Mouse (Mus musculus): Measurements from ENCODE around the gene A930004D18Rik. TPM values are rescaled to one million over a fixed set of nuclear protein-coding genes. Genes with fewer than 3 reads are reported as not detected.
"Not testable (repeated sequence)": the region's sequence is repeated elsewhere in the genome, so short reads cannot be mapped to it uniquely, and the experiment has no call there.

Gene A930004D18Rik
- polyA plus RNA-seq, 1 experiment, result 0.31 TPM

GRCm38 (mm10) chr2:17989562-17989961 lies 48.0 kb downstream of the A930004D18Rik start:
- Histone ChIP-seq H3K4me1 (ENCODE audit: control insufficient read depth, insufficient read depth, low read length) (peaks cover 4% of the 10 kb centered on the region), H3K27ac (ENCODE audit: insufficient read depth, low read length) (peak overlapping the region; percentile 98), H3K4me3 (ENCODE audit: low read depth, low read length) (no peak overlapping the region), H3K9ac (ENCODE audit: low read depth, poor library complexity, severe bottlenecking) (no peak overlapping the region), H3K9me3 (replicated peaks; ENCODE audit: control insufficient read depth, insufficient read depth, low read length, poor library complexity, severe bottlenecking) (peaks cover 37% of the 10 kb centered on the region), H3K36me3 (ENCODE audit: control insufficient read depth, insufficient read depth, low read length, poor library complexity, severe bottlenecking) (peaks cover 3% of the 10 kb centered on the region), H3K27me3 (ENCODE audit: control insufficient read depth, insufficient read depth, low read length, poor library complexity, severe bottlenecking) (no peaks in the 10 kb centered on the region)
- TF ChIP-seq POLR2A (IDR thresholded peaks at IDR 0.05; ENCODE audit: insufficient read depth, low read length) (no peak), EP300 (IDR thresholded peaks at IDR 0.05; ENCODE audit: insufficient read depth, low read depth, low read length) (no peak), CTCF (IDR thresholded peaks at IDR 0.05; ENCODE audit: low read depth, low read length) (no peak)

GRCm38 (mm10) chr2:17989115-17989514 lies 48.4 kb downstream of the A930004D18Rik start:
- Histone ChIP-seq H3K27me3 (ENCODE audit: control insufficient read depth, insufficient read depth, low read length, poor library complexity, severe bottlenecking) (no peaks in the 10 kb centered on the region), H3K27ac (ENCODE audit: insufficient read depth, low read length) (peak overlapping the region; percentile 98), H3K4me1 (ENCODE audit: control insufficient read depth, insufficient read depth, low read length) (peaks cover 4% of the 10 kb centered on the region), H3K36me3 (ENCODE audit: control insufficient read depth, insufficient read depth, low read length, poor library complexity, severe bottlenecking) (peaks cover 7% of the 10 kb centered on the region), H3K4me3 (ENCODE audit: low read depth, low read length) (no peak overlapping the region), H3K9me3 (replicated peaks; ENCODE audit: control insufficient read depth, insufficient read depth, low read length, poor library complexity, severe bottlenecking) (peaks cover 41% of the 10 kb centered on the region), H3K9ac (ENCODE audit: low read depth, poor library complexity, severe bottlenecking) (no peak overlapping the region)
- TF ChIP-seq CTCF (IDR thresholded peaks at IDR 0.05; ENCODE audit: low read depth, low read length) (no peak), EP300 (IDR thresholded peaks at IDR 0.05; ENCODE audit: insufficient read depth, low read depth, low read length) (peak; percentile 86)

DNA sequence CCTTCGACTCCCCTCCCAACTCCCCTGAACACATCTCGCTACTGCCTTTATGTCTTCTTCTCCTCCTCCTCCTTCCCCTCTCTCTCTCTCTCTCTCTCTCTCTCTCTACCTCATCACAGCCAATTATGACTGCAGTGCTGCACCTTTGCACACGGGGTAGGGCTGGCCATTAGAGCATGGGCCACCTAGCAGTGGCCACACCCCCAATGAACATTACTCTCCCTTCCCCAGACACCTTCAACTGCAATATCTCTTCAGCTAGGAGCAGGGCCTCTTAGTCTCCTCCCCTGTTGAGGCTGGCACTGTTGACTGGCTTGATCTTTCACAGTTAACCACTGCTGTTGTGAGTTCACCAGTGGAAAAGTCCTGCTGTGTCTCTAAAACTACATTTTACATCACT lies 50.8 kb downstream of the A930004D18Rik start:
- H3K27me3 ChIP-seq (ENCODE audit: control insufficient read depth, insufficient read depth, low read length, poor library complexity, severe bottlenecking), result no peaks in the 10 kb centered on the region
- no peak overlapping the region for H3K9ac ChIP-seq (ENCODE audit: low read depth, poor library complexity, severe bottlenecking)
- H3K27ac ChIP-seq (ENCODE audit: insufficient read depth, low read length), result no peak overlapping the region
- H3K4me1 ChIP-seq (ENCODE audit: control insufficient read depth, insufficient read depth, low read length), result peaks cover 4% of the 10 kb centered on the region
- H3K36me3 ChIP-seq (ENCODE audit: control insufficient read depth, insufficient read depth, low read length, poor library complexity, severe bottlenecking), result peaks cover 7% of the 10 kb centered on the region
- H3K4me3 ChIP-seq (ENCODE audit: low read depth, low read length), result no peak overlapping the region
- peaks cover 61% of the 10 kb centered on the region for H3K9me3 ChIP-seq (replicated peaks; ENCODE audit: control insufficient read depth, insufficient read depth, low read length, poor library complexity, severe bottlenecking)
- no peak for TF ChIP-seq CTCF (IDR thresholded peaks at IDR 0.05; ENCODE audit: low read depth, low read length)

- Histone ChIP-seq H3K9ac (ENCODE audit: low read depth, poor library complexity, severe bottlenecking) (no peak overlapping the region), H3K4me3 (ENCODE audit: low read depth, low read length) (no peak overlapping the region), H3K4me1 (ENCODE audit: control insufficient read depth, insufficient read depth, low read length) (peaks cover 2% of the 10 kb centered on the region), H3K9me3 (replicated peaks; ENCODE audit: control insufficient read depth, insufficient read depth, low read length, poor library complexity, severe bottlenecking) (peaks cover 62% of the 10 kb centered on the region), H3K36me3 (ENCODE audit: control insufficient read depth, insufficient read depth, low read length, poor library complexity, severe bottlenecking) (peaks cover 7% of the 10 kb centered on the region), H3K27ac (ENCODE audit: insufficient read depth, low read length) (no peak overlapping the region; the same call in 1 of the 2 replicates), H3K27me3 (ENCODE audit: control insufficient read depth, insufficient read depth, low read length, poor library complexity, severe bottlenecking) (no peaks in the 10 kb centered on the region)
- TF ChIP-seq POLR2A (IDR thresholded peaks at IDR 0.05; ENCODE audit: insufficient read depth, low read length), result no peak
Measured at GRCm38 (mm10) chr2:17984774-17985173, 52.8 kb downstream of the A930004D18Rik start.

DNA sequence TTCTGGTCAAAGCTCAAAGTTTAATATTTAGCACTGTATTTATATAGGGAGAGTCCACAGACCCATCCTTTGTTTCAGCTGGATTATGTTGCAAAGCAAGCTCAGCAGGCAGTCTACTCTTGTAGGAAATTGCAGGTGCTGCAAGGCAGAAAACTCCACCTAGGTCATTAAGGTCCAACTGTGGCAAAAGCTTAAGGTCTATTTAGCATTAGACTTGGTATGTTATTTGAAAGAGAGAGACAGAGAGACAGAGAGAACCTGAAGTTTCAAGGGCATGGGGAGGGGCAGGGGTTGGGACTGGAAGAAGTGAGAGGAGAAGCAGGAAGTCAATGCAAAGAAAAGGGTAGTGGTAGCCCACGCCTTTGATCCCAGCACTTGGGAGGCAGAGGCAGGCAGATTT lies 54.8 kb downstream of the A930004D18Rik start:
- TF ChIP-seq EP300 (IDR thresholded peaks at IDR 0.05; ENCODE audit: insufficient read depth, low read depth, low read length), result peak; percentile 59; the same call in 1 of the 2 replicates
- no peak for TF ChIP-seq POLR2A (IDR thresholded peaks at IDR 0.05; ENCODE audit: insufficient read depth, low read length)
- TF ChIP-seq CTCF (IDR thresholded peaks at IDR 0.05; ENCODE audit: low read depth, low read length), result no peak
- no peak overlapping the region for H3K9ac ChIP-seq (ENCODE audit: low read depth, poor library complexity, severe bottlenecking)
- H3K4me1 ChIP-seq (ENCODE audit: control insufficient read depth, insufficient read depth, low read length), result no peaks in the 10 kb centered on the region
- peaks cover 7% of the 10 kb centered on the region for H3K36me3 ChIP-seq (ENCODE audit: control insufficient read depth, insufficient read depth, low read length, poor library complexity, severe bottlenecking)
- peak overlapping the region; percentile 98 for H3K27ac ChIP-seq (ENCODE audit: insufficient read depth, low read length)
- H3K9me3 ChIP-seq (replicated peaks; ENCODE audit: control insufficient read depth, insufficient read depth, low read length, poor library complexity, severe bottlenecking), result peaks cover 59% of the 10 kb centered on the region
- H3K27me3 ChIP-seq (ENCODE audit: control insufficient read depth, insufficient read depth, low read length, poor library complexity, severe bottlenecking), result no peaks in the 10 kb centered on the region
- no peak overlapping the region for H3K4me3 ChIP-seq (ENCODE audit: low read depth, low read length)

GRCm38 (mm10) chr2:17978706-17979105 lies 58.8 kb downstream of the A930004D18Rik start:
- Histone ChIP-seq H3K9ac (ENCODE audit: low read depth, poor library complexity, severe bottlenecking) (no peak overlapping the region), H3K9me3 (replicated peaks; ENCODE audit: control insufficient read depth, insufficient read depth, low read length, poor library complexity, severe bottlenecking) (peaks cover 44% of the 10 kb centered on the region), H3K4me1 (ENCODE audit: control insufficient read depth, insufficient read depth, low read length) (no peaks in the 10 kb centered on the region), H3K36me3 (ENCODE audit: control insufficient read depth, insufficient read depth, low read length, poor library complexity, severe bottlenecking) (no peaks in the 10 kb centered on the region), H3K27ac (ENCODE audit: insufficient read depth, low read length) (peak overlapping the region; percentile 80), H3K4me3 (ENCODE audit: low read depth, low read length) (no peak overlapping the region), H3K27me3 (ENCODE audit: control insufficient read depth, insufficient read depth, low read length, poor library complexity, severe bottlenecking) (no peaks in the 10 kb centered on the region)
- no peak for TF ChIP-seq POLR2A (IDR thresholded peaks at IDR 0.05; ENCODE audit: insufficient read depth, low read length)
- no peak for TF ChIP-seq CTCF (IDR thresholded peaks at IDR 0.05; ENCODE audit: low read depth, low read length)
- TF ChIP-seq EP300 (IDR thresholded peaks at IDR 0.05; ENCODE audit: insufficient read depth, low read depth, low read length), result no peak

- peaks cover 40% of the 10 kb centered on the region for H3K9me3 ChIP-seq (replicated peaks; ENCODE audit: control insufficient read depth, insufficient read depth, low read length, poor library complexity, severe bottlenecking)
- not testable (repeated sequence) for H3K4me3 ChIP-seq (ENCODE audit: low read depth, low read length); H3K9ac ChIP-seq (ENCODE audit: low read depth, poor library complexity, severe bottlenecking); H3K36me3 ChIP-seq (ENCODE audit: control insufficient read depth, insufficient read depth, low read length, poor library complexity, severe bottlenecking); H3K4me1 ChIP-seq (ENCODE audit: control insufficient read depth, insufficient read depth, low read length); H3K27me3 ChIP-seq (ENCODE audit: control insufficient read depth, insufficient read depth, low read length, poor library complexity, severe bottlenecking)
- peak overlapping the region; percentile 80 for H3K27ac ChIP-seq (ENCODE audit: insufficient read depth, low read length)
Measured at GRCm38 (mm10) chr2:17978251-17978650, 59.3 kb downstream of the A930004D18Rik start.

DNA sequence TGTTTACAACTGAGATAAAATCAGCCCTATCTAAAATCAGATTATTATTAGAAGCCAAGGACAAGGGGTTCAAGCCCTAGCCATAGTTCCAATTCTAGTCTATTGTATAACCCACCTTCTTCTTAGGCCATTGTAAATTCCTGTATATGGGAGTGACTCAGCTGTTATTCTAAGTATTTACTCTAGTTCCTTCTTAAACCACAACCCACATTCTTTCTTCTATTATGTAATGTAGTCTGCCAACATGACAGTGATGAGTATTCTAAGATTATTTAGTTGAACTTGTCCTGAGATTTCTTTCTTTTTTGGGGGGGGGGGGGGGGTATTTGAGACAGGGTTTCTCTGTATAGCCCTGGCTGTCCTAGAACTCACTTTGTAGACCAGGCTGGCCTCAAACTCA lies 59.9 kb downstream of the A930004D18Rik start:
- H3K9me3 ChIP-seq (replicated peaks; ENCODE audit: control insufficient read depth, insufficient read depth, low read length, poor library complexity, severe bottlenecking), result peaks cover 35% of the 10 kb centered on the region
- H3K36me3 ChIP-seq (ENCODE audit: control insufficient read depth, insufficient read depth, low read length, poor library complexity, severe bottlenecking); H3K27me3 ChIP-seq (ENCODE audit: control insufficient read depth, insufficient read depth, low read length, poor library complexity, severe bottlenecking); H3K4me3 ChIP-seq (ENCODE audit: low read depth, low read length); H3K4me1 ChIP-seq (ENCODE audit: control insufficient read depth, insufficient read depth, low read length); H3K27ac ChIP-seq (ENCODE audit: insufficient read depth, low read length); H3K9ac ChIP-seq (ENCODE audit: low read depth, poor library complexity, severe bottlenecking): not testable (repeated sequence)
